In the genomic region with DNA sequence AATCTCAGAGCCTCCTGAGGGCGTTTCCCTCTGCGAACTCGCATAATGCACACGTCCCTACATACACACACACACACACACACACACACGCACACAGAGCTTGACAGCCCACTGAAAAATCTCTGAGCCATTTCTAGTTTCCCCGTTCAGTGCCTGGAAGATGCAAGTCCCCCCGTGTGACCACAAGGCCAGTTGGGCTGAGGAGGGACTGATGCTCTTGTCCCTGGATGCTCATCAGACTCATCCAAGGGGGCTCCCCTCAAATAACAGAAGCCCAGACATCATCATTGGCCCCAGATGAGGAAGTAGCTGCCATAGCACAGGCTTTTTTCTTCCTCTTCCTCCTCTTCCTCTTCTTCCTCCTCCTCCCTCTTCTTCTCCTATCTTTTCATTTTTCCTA, we compare ENCODE assay signal across 28 mouse cellular contexts.
"Had no signal": no experiment of that assay in that cellular context is flagged by ENCODE, and none has a peak within 500 bp of the region (broad histone marks: within the 10 kb centered on the region; RNA-seq: fewer than 3 reads in every experiment).

No protein-coding gene starts in this region.

- H3K27me3 ChIP-seq: limb, embryonic 12.5 days; limb, embryonic 13.5 days; limb, embryonic 15.5 days; liver, embryonic 12.5 days; liver, embryonic 13.5 days; liver, embryonic 15.5 days; lung, embryonic 15.5 days; midbrain, embryonic 12.5 days; midbrain, embryonic 13.5 days; midbrain, embryonic 15.5 days; neural tube, embryonic 12.5 days had no signal

- H3K4me3 ChIP-seq: limb, embryonic 10.5 days; limb, embryonic 12.5 days; limb, embryonic 13.5 days; limb, embryonic 15.5 days; liver, embryonic 12.5 days; liver, embryonic 13.5 days; liver, embryonic 15.5 days; lung, embryonic 15.5 days; megakaryocyte, embryonic 14.5 days; midbrain, embryonic 10.5 days; midbrain, embryonic 12.5 days; midbrain, embryonic 13.5 days; midbrain, embryonic 15.5 days; myocyte; neural tube, embryonic 12.5 days had no signal

- H3K9ac ChIP-seq: limb, embryonic 12.5 days; limb, embryonic 13.5 days; limb, embryonic 15.5 days; liver, embryonic 12.5 days; liver, embryonic 13.5 days; liver, embryonic 14.5 days; liver, embryonic 15.5 days; liver, postnatal 0 days; lung, embryonic 14.5 days; lung, embryonic 15.5 days; midbrain, embryonic 12.5 days; midbrain, embryonic 13.5 days; midbrain, embryonic 15.5 days; neural tube, embryonic 12.5 days had no signal

- H3K4me2 ChIP-seq: limb, embryonic 12.5 days; limb, embryonic 13.5 days; limb, embryonic 15.5 days; liver, embryonic 11.5 days; liver, embryonic 12.5 days; liver, embryonic 13.5 days; liver, embryonic 15.5 days; lung, embryonic 14.5 days; lung, embryonic 15.5 days; midbrain, embryonic 11.5 days; midbrain, embryonic 12.5 days; midbrain, embryonic 13.5 days; midbrain, embryonic 15.5 days; neural tube, embryonic 12.5 days had no signal

- H3K9me3 ChIP-seq: limb, embryonic 10.5 days; limb, embryonic 12.5 days; limb, embryonic 15.5 days; liver, embryonic 12.5 days; lung, embryonic 15.5 days; midbrain, embryonic 13.5 days; midbrain, embryonic 15.5 days; neural tube, embryonic 12.5 days had no signal

- H3K27ac ChIP-seq: limb, embryonic 10.5 days; limb, embryonic 12.5 days; limb, embryonic 13.5 days; limb, embryonic 15.5 days; liver, embryonic 12.5 days; liver, embryonic 13.5 days; liver, embryonic 14.5 days; liver, embryonic 15.5 days; lung, embryonic 15.5 days; macrophage; midbrain, embryonic 10.5 days; midbrain, embryonic 12.5 days; midbrain, embryonic 13.5 days; midbrain, embryonic 15.5 days; neural tube, embryonic 12.5 days had no signal

- DNase-seq: liver; liver, embryonic 13.5 days; liver, postnatal 0 days; lung, adult 18-20 months; lung, adult 2 months; lung, embryonic 14.5 days; lung, postnatal 10 days; lung, postnatal 14 days; lung, postnatal 36 days had no signal

- H3K4me1 ChIP-seq: limb, embryonic 12.5 days; limb, embryonic 13.5 days; liver, embryonic 12.5 days; liver, embryonic 13.5 days; liver, embryonic 15.5 days; midbrain, embryonic 10.5 days; midbrain, embryonic 12.5 days; midbrain, embryonic 13.5 days; midbrain, embryonic 15.5 days; neural tube, embryonic 12.5 days had no signal

- H3K36me3 ChIP-seq: limb, embryonic 10.5 days; limb, embryonic 12.5 days; limb, embryonic 13.5 days; limb, embryonic 15.5 days; liver, embryonic 12.5 days; liver, embryonic 13.5 days; liver, embryonic 15.5 days; lung, embryonic 15.5 days; midbrain, embryonic 10.5 days; midbrain, embryonic 12.5 days; midbrain, embryonic 13.5 days; midbrain, embryonic 15.5 days; neural tube, embryonic 12.5 days had no signal

- ATAC-seq: liver, embryonic 12.5 days; liver, postnatal 0 days; lung, postnatal 0 days had no signal
